Comparison of ENCODE assay signal across 11 mouse cellular contexts in the genomic region with DNA sequence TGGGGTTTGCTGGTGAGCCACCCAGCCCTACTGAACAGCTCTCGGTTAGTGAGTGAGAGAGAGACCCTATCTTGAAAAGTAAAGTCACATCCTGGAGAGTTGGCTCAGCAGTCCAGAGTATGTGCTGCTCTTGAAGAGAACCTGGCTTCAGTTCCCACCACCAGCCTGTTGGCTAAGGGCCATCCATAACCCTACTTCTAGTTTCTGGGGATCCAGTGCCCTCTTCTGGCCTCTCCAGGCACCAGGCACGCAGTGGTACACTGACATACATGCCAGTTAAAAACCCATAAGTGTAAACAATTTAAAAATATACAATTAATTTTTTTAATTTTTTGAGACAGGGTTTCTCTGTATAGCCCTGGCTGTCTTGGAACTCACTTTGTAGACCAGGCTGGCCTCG. TPM values are rescaled to one million over a fixed set of nuclear protein-coding genes. Genes with fewer than 3 reads are reported as not detected.
DNase-seq lines count a peak whose midpoint lies in the region; ATAC-seq and TF ChIP-seq lines count a peak whose summit lies in the region.
"Had no signal": no experiment of that assay in that cellular context is flagged by ENCODE, and none has a peak within 500 bp of the region (broad histone marks: within the 10 kb centered on the region; RNA-seq: fewer than 3 reads in every experiment).

No protein-coding gene starts in this region.

- TF ChIP-seq POLR2A in lung, adult 2 months (IDR thresholded peaks at IDR 0.05; ENCODE audit: borderline replicate concordance, extremely low read depth, low read depth, low read length) = no peak

- no peak overlapping the region for H3K27ac ChIP-seq in stomach, postnatal 0 days (replicated peaks)

- no peaks in the 10 kb centered on the region for H3K36me3 ChIP-seq in stomach, postnatal 0 days (ENCODE audit: control insufficient read depth, insufficient read depth, low read length)

- DNase-seq in lung, adult 2 months = no peak
- DNase-seq in lung, postnatal 25 days (ENCODE audit: low spot score) = no peak
- DNase-seq in ES-CJ7 (ENCODE audit: low read depth, low spot score) = peak; percentile 58
- DNase-seq in stomach, postnatal 0 days (ENCODE audit: low spot score) = no peak
- DNase-seq in left cerebral cortex, postnatal 10 days (ENCODE audit: extremely low spot score in 1 of 2, low spot score in 2 of 2) = no peak
- no peak for DNase-seq in embryo, embryonic 11 days
- DNase-seq: adrenal gland, postnatal 14 days; cerebellum, postnatal 25 days had no signal

- intact Hi-C loops in left cerebral cortex, postnatal 10 days (cut with DNase I) = no loop called here

- H3K4me3 ChIP-seq in lung, adult 2 months (replicated peaks; ENCODE audit: extremely low read depth, low read depth, low read length) = no peak overlapping the region
- no peak overlapping the region for H3K4me3 ChIP-seq in stomach, postnatal 0 days (ENCODE audit: low read depth, low read length)
- H3K4me3 ChIP-seq: erythroblast, embryonic 14.5 days had no signal

- no peak for TF ChIP-seq EP300 in stomach, postnatal 0 days (optimal IDR thresholded peaks at IDR 0.05)

- 76% methylated on average over 3 of the region's 3 CpGs for WGBS in lung, adult 2 months
- WGBS in stomach, postnatal 0 days = 81% methylated on average over 3 of the region's 3 CpGs

- peak; percentile 46 for TF ChIP-seq CTCF in lung, adult 2 months (IDR thresholded peaks at IDR 0.05; ENCODE audit: insufficient read depth, low read length)
- TF ChIP-seq CTCF in stomach, postnatal 0 days (IDR thresholded peaks at IDR 0.05; ENCODE audit: low read depth) = peak; percentile 51

- H3K27me3 ChIP-seq in stomach, postnatal 0 days (ENCODE audit: control insufficient read depth, insufficient read depth, low read length) = no peaks in the 10 kb centered on the region

- no peak overlapping the region for H3K9ac ChIP-seq in stomach, postnatal 0 days (ENCODE audit: low read length)

- H3K9me3 ChIP-seq in stomach, postnatal 0 days (ENCODE audit: control insufficient read depth, low read length) = no peaks in the 10 kb centered on the region

- H3K4me2 ChIP-seq in stomach, postnatal 0 days (replicated peaks; ENCODE audit: low read depth) = no peak overlapping the region

- ATAC-seq in erythroblast, adult 5-6 weeks (replicated peaks; ENCODE audit: low FRiP score, poor library complexity, severe bottlenecking) = 0 out of 2 replicates have a peak, but pooled peaks have one; percentile 36
- ATAC-seq in stomach, postnatal 0 days (ENCODE audit: low FRiP score, low TSS enrichment) = no peak
- ATAC-seq: hindbrain, embryonic 16.5 days had no signal

- 0 out of 2 replicates have a peak, but pooled peaks cover 5% of the 10 kb centered on the region for H3K4me1 ChIP-seq in lung, adult 2 months (ENCODE audit: control insufficient read depth, insufficient read depth, low read length)
- H3K4me1 ChIP-seq in stomach, postnatal 0 days (replicated peaks; ENCODE audit: control insufficient read depth, insufficient read depth) = 0 out of 2 replicates have a peak, but pooled peaks cover 4% of the 10 kb centered on the region

RNA-seq across cellular contexts. Expression of a gene that starts 2.2 kb away (rescaled TPM):
- polyA plus RNA-seq in lung, adult 2 months (2012; rRNA removed) = 57.9 and 76.4 TPM in 2 replicates
- total RNA-seq in erythroblast, adult 5-6 weeks (2015; ENCODE audit: low replicate concordance) = 71.9 and 78.0 TPM in 2 replicates
- total RNA-seq in erythroblast, adult 5-6 weeks (2017; ENCODE audit: low replicate concordance) = 62.4 and 81.0 TPM in 2 replicates
- polyA plus RNA-seq in stomach, postnatal 0 days (2015; fragmentation: Nextera tagmentation; extraction: Ambion mirVana) = 37.4 and 37.5 TPM in 2 replicates
- 1 to 10 TPM; 1.8 to 2.8 TPM for total RNA-seq in left cerebral cortex, postnatal 10 days (2021)

RNA-seq across cellular contexts. Expression of a gene that starts 8.3 kb away (rescaled TPM):
- polyA plus RNA-seq in lung, adult 2 months (2012; rRNA removed) = 221 and 297 TPM in 2 replicates
- 108 and 182 TPM in 2 replicates for total RNA-seq in erythroblast, adult 5-6 weeks (2015; ENCODE audit: low replicate concordance)
- total RNA-seq in erythroblast, adult 5-6 weeks (2017; ENCODE audit: low replicate concordance) = 176 and 239 TPM in 2 replicates
- 317 and 371 TPM in 2 replicates for polyA plus RNA-seq in stomach, postnatal 0 days (2015; fragmentation: Nextera tagmentation; extraction: Ambion mirVana)
- 10 to 100 TPM; 49.9 to 58.1 TPM for total RNA-seq in left cerebral cortex, postnatal 10 days (2021)

RNA-seq across cellular contexts. Expression of a gene that starts 14.4 kb away (rescaled TPM):
- 14.8 and 17.7 TPM in 2 replicates for polyA plus RNA-seq in lung, adult 2 months (2012; rRNA removed)
- not detected in 2 replicates for total RNA-seq in erythroblast, adult 5-6 weeks (2015; ENCODE audit: low replicate concordance)
- 1.4 TPM in 1 of 2 replicates, not detected in the other for total RNA-seq in erythroblast, adult 5-6 weeks (2017; ENCODE audit: low replicate concordance)
- 15.3 and 16.1 TPM in 2 replicates for polyA plus RNA-seq in stomach, postnatal 0 days (2015; fragmentation: Nextera tagmentation; extraction: Ambion mirVana)
- total RNA-seq in left cerebral cortex, postnatal 10 days (2021) = 100 to 1,000 TPM; 111 to 115 TPM

RNA-seq across cellular contexts. Expression of a gene that starts 15.6 kb away (rescaled TPM):
- 224 and 235 TPM in 2 replicates for polyA plus RNA-seq in lung, adult 2 months (2012; rRNA removed)
- 12.3 and 16.1 TPM in 2 replicates for total RNA-seq in erythroblast, adult 5-6 weeks (2015; ENCODE audit: low replicate concordance)
- total RNA-seq in erythroblast, adult 5-6 weeks (2017; ENCODE audit: low replicate concordance) = 6.7 and 8.1 TPM in 2 replicates
- polyA plus RNA-seq in stomach, postnatal 0 days (2015; fragmentation: Nextera tagmentation; extraction: Ambion mirVana) = 63.4 and 71.1 TPM in 2 replicates
- 10 to 100 TPM; 50.3 to 54.3 TPM for total RNA-seq in left cerebral cortex, postnatal 10 days (2021)

RNA-seq across cellular contexts. Expression of a gene that starts 25.3 kb away (rescaled TPM):
- polyA plus RNA-seq in lung, adult 2 months (2012; rRNA removed) = 1.7 and 5.3 TPM in 2 replicates
- total RNA-seq in erythroblast, adult 5-6 weeks (2015; ENCODE audit: low replicate concordance) = 2.9 TPM in 1 of 2 replicates, not detected in the other
- total RNA-seq in erythroblast, adult 5-6 weeks (2017; ENCODE audit: low replicate concordance) = not detected in 2 replicates
- polyA plus RNA-seq in stomach, postnatal 0 days (2015; fragmentation: Nextera tagmentation; extraction: Ambion mirVana) = 11.1 and 13.4 TPM in 2 replicates
- total RNA-seq in left cerebral cortex, postnatal 10 days (2021) = 1 to 10 TPM; 3.4 TPM
- polyA plus RNA-seq: erythroblast, embryonic 14.5 days had no signal

Comparison
In these comparisons a context has a peak if more than half of its experiments do, and no peak if none do; other contexts are left out.
1. RNA of a gene that starts 2.2 kb away (total RNA-seq): 62.4 to 81.0 TPM in erythroblast, adult 5-6 weeks; 1.8 to 2.8 TPM in left cerebral cortex, postnatal 10 days; every median in the first group is over 10 times any median in the second.
2. RNA of a gene that starts 14.4 kb away (total RNA-seq): 111 to 115 TPM in left cerebral cortex, postnatal 10 days; 1.4 TPM in erythroblast, adult 5-6 weeks; every median in the first group is over 10 times any median in the second.